Comparison of ENCODE assay signal across 10 mouse cellular contexts in genomic region chr4:130177536-130177935, GRCm38 (mm10). TPM values are rescaled to one million over a fixed set of nuclear protein-coding genes. Genes with fewer than 3 reads are reported as not detected.
DNase-seq lines count a peak whose midpoint lies in the region; ATAC-seq and TF ChIP-seq lines count a peak whose summit lies in the region.
"Had no signal": no experiment of that assay in that cellular context is flagged by ENCODE, and none has a peak within 500 bp of the region (broad histone marks: within the 10 kb centered on the region; RNA-seq: fewer than 3 reads in every experiment).

No protein-coding gene starts in this region.

- H3K9me3 ChIP-seq in heart, embryonic 12.5 days (replicated peaks) = no peaks in the 10 kb centered on the region
- H3K9me3 ChIP-seq in lung, embryonic 14.5 days (ENCODE audit: low read depth, low read length) = no peaks in the 10 kb centered on the region
- H3K9me3 ChIP-seq in stomach, embryonic 16.5 days (replicated peaks; ENCODE audit: control insufficient read depth, low read length) = no peaks in the 10 kb centered on the region

- H3K4me1 ChIP-seq in heart, embryonic 12.5 days (replicated peaks) = peaks cover 66% of the 10 kb centered on the region
- H3K4me1 ChIP-seq in lung, embryonic 14.5 days (ENCODE audit: insufficient read depth) = peaks cover 35% of the 10 kb centered on the region
- peaks cover 36% of the 10 kb centered on the region for H3K4me1 ChIP-seq in stomach, embryonic 16.5 days (ENCODE audit: control insufficient read depth, insufficient read depth, low read length)

- H3K36me3 ChIP-seq in heart, embryonic 12.5 days = no peaks in the 10 kb centered on the region
- no peaks in the 10 kb centered on the region for H3K36me3 ChIP-seq in lung, embryonic 14.5 days (ENCODE audit: insufficient read depth)
- no peaks in the 10 kb centered on the region for H3K36me3 ChIP-seq in stomach, embryonic 16.5 days (ENCODE audit: control insufficient read depth, insufficient read depth, low read length)

- H3K4me2 ChIP-seq in heart, embryonic 12.5 days = no peak overlapping the region
- no peak overlapping the region for H3K4me2 ChIP-seq in lung, embryonic 14.5 days
- H3K4me2 ChIP-seq in stomach, embryonic 16.5 days (ENCODE audit: low read depth, low read length) = no peak overlapping the region

- no peak for ATAC-seq in heart, embryonic 12.5 days (ENCODE audit: insufficient number of reproducible peaks, low FRiP score)
- no peak for ATAC-seq in lung, embryonic 14.5 days (ENCODE audit: insufficient read depth)
- no peak for ATAC-seq in stomach, embryonic 16.5 days (ENCODE audit: insufficient read depth, low FRiP score)

- no peak for TF ChIP-seq CTCF in lung, embryonic 14.5 days (IDR thresholded peaks at IDR 0.05; ENCODE audit: low read depth)

- 53% methylated on average over 7 of the region's 7 CpGs for whole genome bisulfite sequencing in heart, embryonic 12.5 days
- 48% methylated on average over 7 of the region's 7 CpGs for WGBS in lung, embryonic 14.5 days
- 66% methylated on average over 7 of the region's 7 CpGs for WGBS in stomach, embryonic 16.5 days

- DNase-seq in heart, postnatal 4 days = no peak
- no peak for DNase-seq in lung, embryonic 14.5 days
- no peak for DNase-seq in lung, postnatal 25 days (ENCODE audit: low spot score)
- DNase-seq in fat pad, adult 2 months (ENCODE audit: extremely low read depth, low read depth, low spot score) = peak; percentile 47
- DNase-seq in layer of hippocampus, postnatal 25 days (ENCODE audit: extremely low spot score in 1 of 2, low spot score in 1 of 2) = no peak
- DNase-seq in cerebellum, adult 11-12 months = no peak
- DNase-seq: cerebellum, adult 9-10 months; thymus, postnatal 25 days had no signal

- H3K9ac ChIP-seq in heart, embryonic 12.5 days = 0 out of 2 replicates have a peak overlapping the region, but pooled peaks have one; percentile 22
- H3K9ac ChIP-seq in lung, embryonic 14.5 days = peak overlapping the region; percentile 3; the same call in 1 of the 2 replicates
- H3K9ac ChIP-seq in stomach, embryonic 16.5 days (ENCODE audit: low read length) = peak overlapping the region; percentile 47

- H3K4me3 ChIP-seq in heart, embryonic 12.5 days = no peak overlapping the region
- H3K4me3 ChIP-seq in lung, embryonic 14.5 days (ENCODE audit: low read depth, low read length) = no peak overlapping the region
- no peak overlapping the region for H3K4me3 ChIP-seq in stomach, embryonic 16.5 days (replicated peaks; ENCODE audit: low read length)

- H3K27me3 ChIP-seq in heart, embryonic 12.5 days (replicated peaks) = peaks cover 5% of the 10 kb centered on the region; the same call in 1 of the 2 replicates
- H3K27me3 ChIP-seq in lung, embryonic 14.5 days (ENCODE audit: insufficient read depth, low read length) = peaks cover 8% of the 10 kb centered on the region; the same call in 1 of the 2 replicates
- no peaks in the 10 kb centered on the region for H3K27me3 ChIP-seq in stomach, embryonic 16.5 days (ENCODE audit: control insufficient read depth, insufficient read depth, low read length)

- H3K27ac ChIP-seq in heart, embryonic 12.5 days (ENCODE audit: poor library complexity, severe bottlenecking) = peak overlapping the region; percentile 10; the same call in 1 of the 2 replicates
- peak overlapping the region; percentile 71; the same call in 1 of the 2 replicates for H3K27ac ChIP-seq in lung, embryonic 14.5 days (ENCODE audit: low read depth)
- peak overlapping the region; percentile 61 for H3K27ac ChIP-seq in stomach, embryonic 16.5 days (ENCODE audit: low read length)

RNA-seq across cellular contexts. Expression of gene Tinagl1, which starts 2.6 kb away (rescaled TPM):
- polyA plus RNA-seq in heart, embryonic 12.5 days (2016; fragmentation: Nextera tagmentation; extraction: Ambion mirVana) = 46.6 and 49.8 TPM in 2 replicates
- 10 to 100 TPM; 68.9 to 69.4 TPM for total RNA-seq in heart, postnatal 4 days (2021)
- polyA plus RNA-seq in lung, embryonic 14.5 days (2014; fragmentation: Nextera tagmentation; extraction: Ambion mirVana) = 29.6 and 30.3 TPM in 2 replicates
- polyA plus RNA-seq in stomach, embryonic 16.5 days (2015; fragmentation: Nextera tagmentation; extraction: Ambion mirVana) = 62.7 and 77.6 TPM in 2 replicates
- 1 to 10 TPM; 7.5 to 8.7 TPM for total RNA-seq in layer of hippocampus, postnatal 25 days (2021)

RNA-seq across cellular contexts. Expression of gene Hcrtr1, which starts 38.4 kb away (rescaled TPM):
- not detected in 2 replicates for polyA plus RNA-seq in heart, embryonic 12.5 days (2016; fragmentation: Nextera tagmentation; extraction: Ambion mirVana)
- not detected for total RNA-seq in heart, postnatal 4 days (2021)
- polyA plus RNA-seq in lung, embryonic 14.5 days (2014; fragmentation: Nextera tagmentation; extraction: Ambion mirVana) = 0.14 and 0.39 TPM in 2 replicates
- 0.29 and 0.49 TPM in 2 replicates for polyA plus RNA-seq in stomach, embryonic 16.5 days (2015; fragmentation: Nextera tagmentation; extraction: Ambion mirVana)
- total RNA-seq in layer of hippocampus, postnatal 25 days (2021) = 1 to 10 TPM; 3.2 to 4.5 TPM

RNA-seq across cellular contexts. Expression of gene Gm853, which starts 44.7 kb away (rescaled TPM):
- not detected in 2 replicates for polyA plus RNA-seq in heart, embryonic 12.5 days (2016; fragmentation: Nextera tagmentation; extraction: Ambion mirVana)
- total RNA-seq in heart, postnatal 4 days (2021) = not detected
- polyA plus RNA-seq in lung, embryonic 14.5 days (2014; fragmentation: Nextera tagmentation; extraction: Ambion mirVana) = not detected in 2 replicates
- polyA plus RNA-seq in stomach, embryonic 16.5 days (2015; fragmentation: Nextera tagmentation; extraction: Ambion mirVana) = not detected in 2 replicates
- not detected for total RNA-seq in layer of hippocampus, postnatal 25 days (2021)

Comparison
In these comparisons a context has a peak if more than half of its experiments do, and no peak if none do; other contexts are left out.
1. H3K27ac ChIP-seq: peak in every context shown above with its lines; median percentile 71 in lung, embryonic 14.5 days; 61 in stomach, embryonic 16.5 days; 10 in heart, embryonic 12.5 days.